ENCODE assay signal across 8 mouse cellular contexts in the genomic region with DNA sequence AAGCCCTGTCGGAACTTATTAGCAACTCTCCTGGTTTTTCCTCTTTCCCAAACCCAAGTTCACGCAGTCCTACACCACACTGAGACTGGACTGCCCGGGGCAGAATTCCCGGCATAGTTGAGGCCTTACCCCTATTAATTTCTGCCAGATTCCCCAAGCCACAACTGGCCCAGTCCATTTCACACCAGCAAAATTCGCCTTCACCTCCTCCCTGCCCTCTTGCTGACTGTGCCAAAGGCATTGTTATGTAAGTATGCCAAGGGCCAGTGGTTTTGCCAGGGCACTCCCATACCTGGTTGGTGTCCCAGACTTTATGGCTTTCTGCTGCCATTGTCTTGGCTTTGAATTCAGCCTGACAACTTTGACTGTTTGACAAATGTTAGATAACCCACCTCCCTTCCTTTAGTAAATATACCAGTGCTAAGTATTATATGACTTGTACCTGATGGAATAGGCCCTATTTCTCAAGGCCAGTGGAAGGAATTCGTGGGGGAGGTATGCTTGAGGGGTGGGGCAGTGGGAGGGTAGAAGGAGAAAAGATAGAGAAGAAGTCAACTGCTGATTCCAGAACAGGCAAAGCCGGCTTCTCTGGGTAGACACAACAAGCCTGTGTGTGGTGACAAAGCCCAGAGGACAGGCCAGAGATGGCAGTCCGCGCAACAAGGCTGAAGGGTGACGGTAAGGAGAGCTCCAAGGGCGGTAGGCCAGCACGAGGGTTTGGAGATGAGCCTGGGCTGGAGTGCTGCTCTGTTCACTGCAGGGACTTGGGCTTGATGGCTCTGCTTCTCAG.
DNase-seq lines count a peak whose midpoint lies in the region; ATAC-seq lines count a peak whose summit lies in the region.

No protein-coding gene starts in this region.

- WGBS in hindbrain, embryonic 15.5 days = 75% methylated on average over 12 of the region's 12 CpGs
- 77% methylated on average over 12 of the region's 12 CpGs for WGBS in hindbrain, embryonic 16.5 days
- WGBS in embryonic facial prominence, embryonic 10.5 days = 56% methylated on average over 12 of the region's 12 CpGs
- WGBS in kidney, embryonic 14.5 days = 45% methylated on average over 12 of the region's 12 CpGs
- WGBS in hindbrain, embryonic 11.5 days = 72% methylated on average over 12 of the region's 12 CpGs

- ATAC-seq in hindbrain, embryonic 15.5 days (ENCODE audit: low FRiP score, low read depth) = 0 out of 2 replicates have a peak, but pooled peaks have one; percentile 33
- no peak for ATAC-seq in hindbrain, embryonic 16.5 days
- ATAC-seq in kidney, embryonic 14.5 days (ENCODE audit: low FRiP score, low TSS enrichment) = peak; percentile 32; the same call in 1 of the 2 replicates
- ATAC-seq in megakaryocyte-erythroid progenitor cell, adult 5-6 weeks (replicated peaks; ENCODE audit: low FRiP score, low TSS enrichment, poor library complexity, severe bottlenecking) = peak; percentile 11; the same call in 1 of the 2 replicates
- ATAC-seq in hindbrain, embryonic 11.5 days (ENCODE audit: low FRiP score) = no peak

- peak; percentile 62 for DNase-seq in embryonic facial prominence, embryonic 10.5 days (ENCODE audit: low spot score)
- DNase-seq in right cerebral cortex, postnatal 25 days = no peak
- no peak for DNase-seq in right cerebral cortex, postnatal 4 days
- no peak for DNase-seq in hindbrain, embryonic 11.5 days (ENCODE audit: low spot score)

- H3K9me3 ChIP-seq in hindbrain, embryonic 15.5 days = no peaks in the 10 kb centered on the region
- H3K9me3 ChIP-seq in hindbrain, embryonic 16.5 days (ENCODE audit: control insufficient read depth, low read length) = no peaks in the 10 kb centered on the region
- no peaks in the 10 kb centered on the region for H3K9me3 ChIP-seq in embryonic facial prominence, embryonic 10.5 days
- no peaks in the 10 kb centered on the region for H3K9me3 ChIP-seq in kidney, embryonic 14.5 days (ENCODE audit: control insufficient read depth, low read length)
- no peaks in the 10 kb centered on the region for H3K9me3 ChIP-seq in hindbrain, embryonic 11.5 days (ENCODE audit: control insufficient read depth, low read length)

- H3K27me3 ChIP-seq in hindbrain, embryonic 15.5 days = no peaks in the 10 kb centered on the region
- no peaks in the 10 kb centered on the region for H3K27me3 ChIP-seq in hindbrain, embryonic 16.5 days (replicated peaks; ENCODE audit: control insufficient read depth, insufficient read depth, low read length)
- no peaks in the 10 kb centered on the region for H3K27me3 ChIP-seq in embryonic facial prominence, embryonic 10.5 days (replicated peaks; ENCODE audit: low read depth, poor library complexity, severe bottlenecking)
- no peaks in the 10 kb centered on the region for H3K27me3 ChIP-seq in kidney, embryonic 14.5 days (ENCODE audit: control insufficient read depth, insufficient read depth, low read length)
- no peaks in the 10 kb centered on the region for H3K27me3 ChIP-seq in hindbrain, embryonic 11.5 days (ENCODE audit: control insufficient read depth, insufficient read depth, low read length)

- no peak overlapping the region for H3K4me3 ChIP-seq in hindbrain, embryonic 15.5 days
- H3K4me3 ChIP-seq in hindbrain, embryonic 16.5 days (ENCODE audit: low read length) = no peak overlapping the region
- no peak overlapping the region for H3K4me3 ChIP-seq in embryonic facial prominence, embryonic 10.5 days
- H3K4me3 ChIP-seq in kidney, embryonic 14.5 days (ENCODE audit: low read length) = no peak overlapping the region
- H3K4me3 ChIP-seq in hindbrain, embryonic 11.5 days (ENCODE audit: low read depth, low read length) = no peak overlapping the region

- no peaks in the 10 kb centered on the region for H3K36me3 ChIP-seq in hindbrain, embryonic 15.5 days
- no peaks in the 10 kb centered on the region for H3K36me3 ChIP-seq in hindbrain, embryonic 16.5 days (ENCODE audit: control insufficient read depth, insufficient read depth, low read length)
- H3K36me3 ChIP-seq in embryonic facial prominence, embryonic 10.5 days (replicated peaks) = no peaks in the 10 kb centered on the region
- no peaks in the 10 kb centered on the region for H3K36me3 ChIP-seq in kidney, embryonic 14.5 days (ENCODE audit: control insufficient read depth, insufficient read depth, low read length)
- no peaks in the 10 kb centered on the region for H3K36me3 ChIP-seq in hindbrain, embryonic 11.5 days (ENCODE audit: control insufficient read depth, insufficient read depth, low read length)

- no peak overlapping the region for H3K4me2 ChIP-seq in hindbrain, embryonic 15.5 days
- H3K4me2 ChIP-seq in hindbrain, embryonic 16.5 days (ENCODE audit: low read length) = no peak overlapping the region
- no peak overlapping the region for H3K4me2 ChIP-seq in kidney, embryonic 14.5 days (replicated peaks; ENCODE audit: low read depth, low read length)
- H3K4me2 ChIP-seq in hindbrain, embryonic 11.5 days (replicated peaks; ENCODE audit: low read depth, low read length) = no peak overlapping the region

- H3K9ac ChIP-seq in hindbrain, embryonic 15.5 days = no peak overlapping the region
- no peak overlapping the region for H3K9ac ChIP-seq in hindbrain, embryonic 16.5 days (ENCODE audit: low read depth, low read length)
- no peak overlapping the region for H3K9ac ChIP-seq in kidney, embryonic 14.5 days (ENCODE audit: low read depth, low read length)
- H3K9ac ChIP-seq in hindbrain, embryonic 11.5 days (ENCODE audit: low read depth, low read length) = no peak overlapping the region

- H3K4me1 ChIP-seq in hindbrain, embryonic 15.5 days (replicated peaks) = peaks cover 23% of the 10 kb centered on the region
- peaks cover 19% of the 10 kb centered on the region for H3K4me1 ChIP-seq in hindbrain, embryonic 16.5 days (ENCODE audit: control insufficient read depth, insufficient read depth, low read depth, low read length)
- H3K4me1 ChIP-seq in embryonic facial prominence, embryonic 10.5 days = peaks cover 56% of the 10 kb centered on the region
- peaks cover 16% of the 10 kb centered on the region; the same call in 1 of the 2 replicates for H3K4me1 ChIP-seq in kidney, embryonic 14.5 days (ENCODE audit: control insufficient read depth, insufficient read depth, low read length)
- H3K4me1 ChIP-seq in hindbrain, embryonic 11.5 days (replicated peaks; ENCODE audit: control insufficient read depth, insufficient read depth, low read length) = 0 out of 2 replicates have a peak, but pooled peaks cover 1% of the 10 kb centered on the region

- no peak overlapping the region for H3K27ac ChIP-seq in hindbrain, embryonic 15.5 days (replicated peaks)
- H3K27ac ChIP-seq in hindbrain, embryonic 16.5 days (ENCODE audit: low read depth, low read length) = no peak overlapping the region
- peak overlapping the region; percentile 75 for H3K27ac ChIP-seq in embryonic facial prominence, embryonic 10.5 days (replicated peaks)
- peak overlapping the region; percentile 55; the same call in 1 of the 2 replicates for H3K27ac ChIP-seq in kidney, embryonic 14.5 days (ENCODE audit: low read depth, low read length)
- no peak overlapping the region for H3K27ac ChIP-seq in hindbrain, embryonic 11.5 days (ENCODE audit: low read depth, low read length)

Comparison
In these comparisons a context has a peak if more than half of its experiments do, and no peak if none do; other contexts are left out.
1. ATAC-seq: peak in hindbrain, embryonic 15.5 days (single experiment), kidney, embryonic 14.5 days (single experiment) and megakaryocyte-erythroid progenitor cell, adult 5-6 weeks (single experiment); none in hindbrain, embryonic 16.5 days (single experiment) and hindbrain, embryonic 11.5 days (single experiment).
2. H3K27ac ChIP-seq: peak in embryonic facial prominence, embryonic 10.5 days (single experiment) and kidney, embryonic 14.5 days (single experiment); none in hindbrain, embryonic 15.5 days (single experiment), hindbrain, embryonic 16.5 days (single experiment) and hindbrain, embryonic 11.5 days (single experiment).